Comparison of ENCODE assay signal across 9 mouse cellular contexts in the genomic region with DNA sequence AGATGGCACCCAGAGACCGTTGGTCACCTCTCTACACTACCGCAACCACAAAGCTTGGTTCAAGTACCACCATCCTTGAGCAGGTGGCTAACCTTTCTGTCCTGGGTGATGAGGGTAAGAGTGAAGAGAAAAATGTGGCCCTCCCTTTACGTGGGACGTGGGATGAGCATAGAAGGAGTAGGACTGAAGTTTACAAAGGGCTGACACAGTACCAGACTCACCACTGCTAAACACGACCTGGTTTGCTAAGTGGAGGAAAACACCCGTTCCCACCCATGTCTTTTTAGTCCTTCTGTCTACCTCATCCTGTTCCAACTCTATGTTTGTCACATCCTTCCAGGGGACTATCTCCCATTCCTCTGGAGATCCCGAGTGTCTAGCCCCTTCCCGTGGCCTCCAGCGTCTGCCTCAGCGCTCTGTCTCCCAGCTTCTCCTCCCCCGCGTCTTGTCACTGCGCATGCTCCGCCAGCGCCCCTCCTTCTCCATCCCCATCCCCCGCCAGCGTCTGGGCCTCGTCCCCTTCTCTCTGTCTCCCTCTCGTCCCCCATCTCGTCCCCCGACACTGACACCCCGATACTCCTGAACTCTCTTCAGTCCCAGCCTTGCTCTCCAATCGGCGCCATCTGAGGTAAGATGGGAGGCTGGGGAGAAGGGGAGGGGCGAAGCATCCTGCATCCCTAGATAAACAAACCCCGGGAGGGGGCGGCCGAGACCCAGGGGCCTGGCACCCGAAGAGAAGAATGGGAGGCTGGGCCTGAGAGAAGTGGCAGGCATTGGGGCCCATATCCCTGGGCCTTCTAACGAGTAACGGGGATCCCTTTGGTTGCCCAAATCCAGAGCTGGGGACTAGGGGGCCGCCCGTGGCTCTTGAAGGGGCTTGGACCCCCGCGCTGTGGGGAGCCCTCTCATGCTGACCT. TPM values are rescaled to one million over a fixed set of nuclear protein-coding genes. Genes with fewer than 3 reads are reported as not detected.
DNase-seq lines count a peak whose midpoint lies in the region; ATAC-seq and TF ChIP-seq lines count a peak whose summit lies in the region.
"Had no signal": no experiment of that assay in that cellular context is flagged by ENCODE, and none has a peak within 500 bp of the region (broad histone marks: within the 10 kb centered on the region; RNA-seq: fewer than 3 reads in every experiment).

A gene (plus strand): TSS at position 514 of the 917 bp plus-strand sequence.

- no peaks in the 10 kb centered on the region for H3K9me3 ChIP-seq in forebrain, postnatal 0 days (ENCODE audit: low read length)

- H3K36me3 ChIP-seq in forebrain, postnatal 0 days (ENCODE audit: insufficient read depth), result peaks cover 24% of the 10 kb centered on the region

- ATAC-seq in forebrain, postnatal 0 days, result peak; percentile 92

- peak; percentile 39; the same call in 1 of the 2 replicates for TF ChIP-seq CTCF in forebrain, postnatal 0 days (IDR thresholded peaks at IDR 0.05; ENCODE audit: low read depth)

- H3K4me3 ChIP-seq in forebrain, postnatal 0 days (ENCODE audit: low read depth, low read length), result peak within 1 kb of the TSS; percentile 74

- peak; percentile 87 for DNase-seq in NIH3T3 (ENCODE audit: low read depth)
- DNase-seq in cerebellum, adult 11-12 months, result peak; percentile 93
- peak; percentile 94 for DNase-seq in forebrain, postnatal 0 days
- peak; percentile 68 for DNase-seq in heart, postnatal 25 days (ENCODE audit: low spot score)
- DNase-seq in layer of hippocampus, postnatal 25 days (ENCODE audit: extremely low spot score in 1 of 2, low spot score in 1 of 2), result peak; percentile 89 to 93
- peak; percentile 82 for DNase-seq in lung, postnatal 10 days
- DNase-seq in right cerebral cortex, postnatal 25 days, result peak; percentile 91
- DNase-seq in spleen, postnatal 36 days (ENCODE audit: low spot score in 2 of 2), result no peak

- H3K27me3 ChIP-seq in forebrain, postnatal 0 days (ENCODE audit: insufficient read depth, low read length), result no peaks in the 10 kb centered on the region

- H3K4me1 ChIP-seq in forebrain, postnatal 0 days (ENCODE audit: insufficient read depth), result 0 out of 2 replicates have a peak, but pooled peaks cover 7% of the 10 kb centered on the region

- H3K4me2 ChIP-seq in forebrain, postnatal 0 days (ENCODE audit: low read depth), result peak within 1 kb of the TSS; percentile 81

- H3K9ac ChIP-seq in forebrain, postnatal 0 days, result peak within 1 kb of the TSS; percentile 91

- intact Hi-C loops in heart, postnatal 25 days (cut with DNase I), result no loop called here

- 7% methylated on average over 35 of the region's 35 CpGs for WGBS in forebrain, postnatal 0 days

- peak within 1 kb of the TSS; percentile 92 for H3K27ac ChIP-seq in forebrain, postnatal 0 days (ENCODE audit: low read depth, low read length)

RNA-seq across cellular contexts. Expression of the gene that starts here (rescaled TPM):
- total RNA-seq in forebrain, postnatal 0 days (2014; rRNA removed), result 105 and 108 TPM in 2 replicates
- polyA plus RNA-seq in forebrain, postnatal 0 days (2015; fragmentation: Nextera tagmentation; extraction: Ambion mirVana), result 178 and 186 TPM in 2 replicates
- 1 to 10 TPM; 7.0 to 7.7 TPM for total RNA-seq in heart, postnatal 25 days (2021)
- total RNA-seq in layer of hippocampus, postnatal 25 days (2021), result 100 to 1,000 TPM; 437 to 515 TPM
- total RNA-seq: common myeloid progenitor, adult 5-6 weeks had no signal

Comparison
In these comparisons a context has a peak if more than half of its experiments do, and no peak if none do; other contexts are left out.
1. RNA of the gene that starts here (total RNA-seq): 437 to 515 TPM in layer of hippocampus, postnatal 25 days and 105 to 108 TPM in forebrain, postnatal 0 days; 7.0 to 7.7 TPM in heart, postnatal 25 days; every median in the first group is over 10 times any median in the second.
2. DNase-seq: peak in NIH3T3 (single experiment), cerebellum, adult 11-12 months (single experiment), forebrain, postnatal 0 days (single experiment), heart, postnatal 25 days (single experiment), layer of hippocampus, postnatal 25 days (2 of 2), lung, postnatal 10 days (single experiment) and right cerebral cortex, postnatal 25 days (single experiment); none in spleen, postnatal 36 days (0 of 2).